Mouse (Mus musculus): Measurements from ENCODE around the gene Reln. TPM values are rescaled to one million over a fixed set of nuclear protein-coding genes. Genes with fewer than 3 reads are reported as not detected.

Gene Reln
- total and polyA plus RNA-seq, 2 experiments: 40.5 to 78.3 TPM

DNA sequence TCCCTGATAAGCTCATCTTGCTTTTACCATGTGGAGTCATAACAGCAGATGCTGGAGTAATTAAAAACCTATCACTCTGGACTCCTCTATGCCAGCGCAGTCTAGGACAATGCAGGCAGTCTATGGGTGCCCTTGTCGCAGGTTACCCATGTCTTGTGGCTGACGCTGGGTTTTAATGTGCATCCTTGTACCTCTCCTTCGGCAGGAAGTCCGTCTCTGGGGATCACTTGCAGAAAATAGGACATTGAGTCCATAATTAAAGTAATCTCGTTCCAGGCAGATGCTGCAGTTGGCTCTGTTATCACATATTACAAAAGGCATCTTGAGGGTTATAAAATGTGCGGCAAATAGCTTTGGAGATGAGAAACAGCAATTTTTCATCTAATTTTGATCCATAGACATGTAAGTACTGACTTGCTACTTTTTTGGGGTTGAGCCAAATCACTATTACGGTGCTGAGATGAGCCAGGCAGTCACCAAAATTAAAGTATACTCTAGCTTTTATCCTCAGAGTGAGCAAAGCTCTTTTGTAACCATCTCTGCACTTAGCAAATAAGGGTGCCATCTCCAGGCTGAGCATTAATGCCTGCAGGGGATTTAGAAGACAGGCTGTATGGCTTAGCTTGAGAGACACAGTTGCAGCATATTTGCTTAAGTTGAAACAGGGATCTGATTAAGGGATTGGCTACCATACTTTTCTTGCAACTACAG is 136.0 kb downstream of the Reln start:
- no peak overlapping the region for H3K9ac ChIP-seq (ENCODE audit: low read depth, low read length)
- no peaks in the 10 kb centered on the region for H3K4me1 ChIP-seq (ENCODE audit: control insufficient read depth, insufficient read depth, low read length)
- WGBS: 83% methylated on average over 8 of the region's 8 CpGs
- no peak for DNase-seq (ENCODE audit: extremely low read depth, low read depth, low spot score)
- no peaks in the 10 kb centered on the region for H3K36me3 ChIP-seq (ENCODE audit: control insufficient read depth, insufficient read depth, low read length)
- H3K27me3 ChIP-seq (ENCODE audit: control insufficient read depth, insufficient read depth, low read length): no peaks in the 10 kb centered on the region
- no peak overlapping the region for H3K27ac ChIP-seq (replicated peaks; ENCODE audit: insufficient read depth, low read depth, low read length)
- H3K79me2 ChIP-seq (ENCODE audit: control insufficient read depth, insufficient read depth, low read length): no peaks in the 10 kb centered on the region
- TF ChIP-seq POLR2A (IDR thresholded peaks at IDR 0.05; ENCODE audit: extremely low read depth, insufficient read depth, low read length): no peak
- no peak for TF ChIP-seq CTCF (IDR thresholded peaks at IDR 0.05; ENCODE audit: low read depth, low read length)
- no peak overlapping the region for H3K4me3 ChIP-seq (ENCODE audit: insufficient read depth, low read depth, low read length)

DNA sequence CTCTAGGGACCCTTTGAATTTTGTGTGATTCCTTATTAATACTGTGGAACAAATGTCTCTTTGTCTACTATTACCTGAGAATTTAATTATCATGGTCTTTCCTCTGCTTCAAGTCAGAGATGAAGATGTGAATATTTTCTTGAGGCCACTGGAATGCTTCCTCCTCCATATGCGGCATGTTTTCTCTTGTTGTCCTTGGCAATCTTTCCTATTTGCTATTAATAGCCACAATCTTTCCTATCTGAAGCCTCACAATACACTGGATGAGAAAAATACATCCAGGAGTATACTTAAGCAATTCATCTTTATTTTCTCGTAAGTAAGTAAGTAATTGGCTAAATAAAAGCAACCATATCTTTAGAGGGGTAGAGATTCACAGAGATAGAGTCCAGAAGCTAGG is 146.6 kb downstream of the Reln start:
- H3K36me3 ChIP-seq (ENCODE audit: control insufficient read depth, insufficient read depth, low read length): no peaks in the 10 kb centered on the region
- no peaks in the 10 kb centered on the region; the same call in 1 of the 2 replicates for H3K4me1 ChIP-seq (ENCODE audit: control insufficient read depth, insufficient read depth, low read length)
- H3K4me3 ChIP-seq (ENCODE audit: insufficient read depth, low read depth, low read length): no peak overlapping the region
- no peak for TF ChIP-seq CTCF (IDR thresholded peaks at IDR 0.05; ENCODE audit: low read depth, low read length)
- DNase-seq (ENCODE audit: extremely low read depth, low read depth, low spot score): no peak
- H3K79me2 ChIP-seq (ENCODE audit: control insufficient read depth, insufficient read depth, low read length): no peaks in the 10 kb centered on the region
- 70% methylated on average over 2 of the region's 2 CpGs for WGBS
- H3K9ac ChIP-seq (ENCODE audit: low read depth, low read length): no peak overlapping the region
- H3K27me3 ChIP-seq (ENCODE audit: control insufficient read depth, insufficient read depth, low read length): no peaks in the 10 kb centered on the region
- H3K27ac ChIP-seq (replicated peaks; ENCODE audit: insufficient read depth, low read depth, low read length): no peak overlapping the region

DNA sequence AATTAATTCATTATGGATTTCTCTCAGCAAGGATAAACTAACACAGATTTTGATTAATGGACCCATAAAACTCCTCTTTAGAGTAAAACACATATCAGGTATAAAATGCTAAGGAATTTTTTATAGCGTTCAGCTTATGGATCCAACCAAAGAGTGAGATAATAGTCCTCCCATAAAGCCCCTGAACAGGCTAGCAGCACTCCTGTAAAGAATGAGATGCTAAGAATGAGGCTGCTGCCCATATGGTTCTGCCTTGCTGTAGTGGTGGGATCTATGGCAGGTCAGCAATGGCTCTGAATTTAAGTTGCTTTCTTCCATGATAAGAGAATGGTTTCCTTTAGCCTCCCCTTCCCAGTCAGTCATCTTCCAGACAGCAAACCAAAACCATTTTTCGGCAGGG is 147.6 kb downstream of the Reln start:
- H3K79me2 ChIP-seq (ENCODE audit: control insufficient read depth, insufficient read depth, low read length): no peaks in the 10 kb centered on the region
- H3K4me1 ChIP-seq (ENCODE audit: control insufficient read depth, insufficient read depth, low read length): no peaks in the 10 kb centered on the region; the same call in 1 of the 2 replicates
- TF ChIP-seq POLR2A (IDR thresholded peaks at IDR 0.05; ENCODE audit: extremely low read depth, insufficient read depth, low read length) (no peak), CTCF (IDR thresholded peaks at IDR 0.05; ENCODE audit: low read depth, low read length) (no peak)
- no peak overlapping the region for H3K27ac ChIP-seq (replicated peaks; ENCODE audit: insufficient read depth, low read depth, low read length)
- H3K9ac ChIP-seq (ENCODE audit: low read depth, low read length): no peak overlapping the region
- no peaks in the 10 kb centered on the region for H3K36me3 ChIP-seq (ENCODE audit: control insufficient read depth, insufficient read depth, low read length)
- no peaks in the 10 kb centered on the region for H3K27me3 ChIP-seq (ENCODE audit: control insufficient read depth, insufficient read depth, low read length)
- no peak overlapping the region for H3K4me3 ChIP-seq (ENCODE audit: insufficient read depth, low read depth, low read length)
- 87% methylated on average over 2 of the region's 2 CpGs for WGBS
- no peak for DNase-seq (ENCODE audit: extremely low read depth, low read depth, low spot score)

DNA sequence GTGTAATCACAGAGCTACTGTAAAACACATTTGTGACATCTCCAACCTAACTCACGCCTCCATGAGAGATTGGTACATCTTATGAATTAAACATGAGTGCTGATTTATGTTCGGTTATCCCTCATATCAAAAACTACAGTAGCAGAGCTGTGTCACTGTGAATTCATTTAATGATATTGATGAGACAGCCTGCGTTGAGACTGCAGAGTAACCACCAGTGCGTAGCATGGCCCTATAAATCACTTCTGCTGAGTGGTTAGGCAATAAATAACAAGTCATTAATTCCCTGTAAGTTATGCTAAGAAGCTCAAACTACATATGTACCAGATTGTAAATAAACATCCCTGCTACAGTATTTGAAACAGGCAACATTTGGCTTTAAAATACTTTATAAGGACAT is 148.0 kb downstream of the Reln start:
- TF ChIP-seq CTCF (IDR thresholded peaks at IDR 0.05; ENCODE audit: low read depth, low read length): no peak
- TF ChIP-seq POLR2A (IDR thresholded peaks at IDR 0.05; ENCODE audit: extremely low read depth, insufficient read depth, low read length): no peak
- WGBS: 94% methylated on average over 4 of the region's 4 CpGs
- Histone ChIP-seq H3K36me3 (ENCODE audit: control insufficient read depth, insufficient read depth, low read length) (no peaks in the 10 kb centered on the region), H3K27me3 (ENCODE audit: control insufficient read depth, insufficient read depth, low read length) (no peaks in the 10 kb centered on the region), H3K4me1 (ENCODE audit: control insufficient read depth, insufficient read depth, low read length) (no peaks in the 10 kb centered on the region; the same call in 1 of the 2 replicates), H3K9ac (ENCODE audit: low read depth, low read length) (no peak overlapping the region), H3K79me2 (ENCODE audit: control insufficient read depth, insufficient read depth, low read length) (no peaks in the 10 kb centered on the region), H3K4me3 (ENCODE audit: insufficient read depth, low read depth, low read length) (no peak overlapping the region), H3K27ac (replicated peaks; ENCODE audit: insufficient read depth, low read depth, low read length) (no peak overlapping the region)
- DNase-seq (ENCODE audit: extremely low read depth, low read depth, low spot score): no peak

DNA sequence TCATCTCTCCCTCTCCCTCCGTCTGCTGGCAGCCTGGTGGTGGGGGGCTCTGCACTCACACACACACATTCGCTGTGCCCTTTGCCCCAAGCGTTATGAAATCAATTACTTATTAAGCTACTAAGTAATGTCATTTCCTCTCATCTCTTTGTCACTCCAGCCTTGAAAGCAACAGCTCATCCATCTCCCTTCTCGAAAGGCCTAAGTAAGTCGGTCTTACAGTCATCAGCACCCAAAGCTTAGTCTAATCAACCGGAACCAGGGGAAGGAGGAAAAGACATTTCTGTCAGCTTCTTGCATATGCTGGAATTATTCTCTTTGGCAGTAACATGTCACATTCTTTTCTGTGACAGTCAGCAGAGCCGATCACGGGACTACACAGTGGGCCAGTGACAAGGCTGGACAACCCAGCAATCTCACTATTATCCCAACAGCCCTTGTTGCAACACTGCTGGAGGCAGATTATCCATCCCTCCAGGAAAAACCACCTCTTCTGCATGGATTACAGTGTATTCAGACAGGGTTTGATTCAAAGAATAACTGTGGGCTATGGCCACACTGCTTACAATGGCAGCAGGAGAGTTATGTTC is 149.1 kb downstream of the Reln start:
- Histone ChIP-seq H3K4me3 (ENCODE audit: insufficient read depth, low read depth, low read length) (no peak overlapping the region), H3K27me3 (ENCODE audit: control insufficient read depth, insufficient read depth, low read length) (no peaks in the 10 kb centered on the region), H3K4me1 (ENCODE audit: control insufficient read depth, insufficient read depth, low read length) (no peaks in the 10 kb centered on the region; the same call in 1 of the 2 replicates), H3K27ac (replicated peaks; ENCODE audit: insufficient read depth, low read depth, low read length) (no peak overlapping the region), H3K36me3 (ENCODE audit: control insufficient read depth, insufficient read depth, low read length) (no peaks in the 10 kb centered on the region), H3K9ac (ENCODE audit: low read depth, low read length) (no peak overlapping the region), H3K79me2 (ENCODE audit: control insufficient read depth, insufficient read depth, low read length) (no peaks in the 10 kb centered on the region)
- TF ChIP-seq CTCF (IDR thresholded peaks at IDR 0.05; ENCODE audit: low read depth, low read length) (no peak), POLR2A (IDR thresholded peaks at IDR 0.05; ENCODE audit: extremely low read depth, insufficient read depth, low read length) (no peak)
- DNase-seq (ENCODE audit: extremely low read depth, low read depth, low spot score): no peak
- 63% methylated on average over 8 of the region's 8 CpGs for WGBS

DNA sequence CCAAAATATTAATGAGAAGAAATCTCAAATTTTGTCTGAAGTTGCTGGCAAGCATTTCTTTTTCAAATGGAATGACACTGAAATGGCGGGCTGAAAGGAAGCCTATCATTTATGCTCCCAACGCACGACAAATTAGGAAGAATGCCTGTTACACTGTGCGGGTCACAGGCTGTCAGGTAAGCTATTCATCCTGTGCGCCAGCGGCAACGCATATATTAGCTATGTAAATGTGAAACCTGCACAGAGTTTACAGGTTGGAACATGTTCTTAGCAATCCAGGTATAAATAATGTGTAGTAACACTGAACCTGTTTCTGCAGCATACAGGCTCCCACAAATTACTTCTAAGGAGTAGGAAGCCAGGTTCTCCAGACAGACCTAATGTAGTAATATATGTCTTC is 152.7 kb downstream of the Reln start:
- 91% methylated on average over 7 of the region's 7 CpGs for WGBS
- Histone ChIP-seq H3K27ac (replicated peaks; ENCODE audit: insufficient read depth, low read depth, low read length) (no peak overlapping the region), H3K36me3 (ENCODE audit: control insufficient read depth, insufficient read depth, low read length) (no peaks in the 10 kb centered on the region), H3K4me3 (ENCODE audit: insufficient read depth, low read depth, low read length) (no peak overlapping the region), H3K79me2 (ENCODE audit: control insufficient read depth, insufficient read depth, low read length) (no peaks in the 10 kb centered on the region), H3K27me3 (ENCODE audit: control insufficient read depth, insufficient read depth, low read length) (no peaks in the 10 kb centered on the region), H3K4me1 (ENCODE audit: control insufficient read depth, insufficient read depth, low read length) (no peaks in the 10 kb centered on the region; the same call in 1 of the 2 replicates), H3K9ac (ENCODE audit: low read depth, low read length) (no peak overlapping the region)
- TF ChIP-seq CTCF (IDR thresholded peaks at IDR 0.05; ENCODE audit: low read depth, low read length): no peak
- TF ChIP-seq POLR2A (IDR thresholded peaks at IDR 0.05; ENCODE audit: extremely low read depth, insufficient read depth, low read length): no peak
- DNase-seq (ENCODE audit: extremely low read depth, low read depth, low spot score): no peak

Measured in liver, adult 2 months (tissue).